Mouse (Mus musculus) CH12.LX (cell line): ENCODE measurements at regions not wholly inside any gene's neighbourhood (a gene's known extent, or its start where the extent isn't known, plus 50 kb on each side); places are given as distances from the start of the nearest gene placed in this dataset.
A peak's percentile ranks its signal among the peaks of the same experiment; 100 is the strongest.

ENCODE experiments used
- DNase-seq: peaks from one replicate; pipeline ENCODE4 v3.0.0-alpha.2; 2013; ENCODE audit errors: extremely low read depth
- H3K27ac ChIP-seq: 2 replicates; pipeline ENCODE4 v1.5.1; 2012; ENCODE audit warnings: low read depth, mild to moderate bottlenecking, control low read depth, moderate library complexity; ENCODE audit not compliant: insufficient read depth
- H3K27me3 ChIP-seq: replicated peaks from 2 replicates; pipeline ENCODE3; 2012; ENCODE audit warnings: inconsistent platforms
- H3K36me3 ChIP-seq, 2 experiments: replicated peaks in 1 of 2; 2 replicates each; pipeline versions ENCODE3 to v1.6.1; 2012; ENCODE audit warnings: inconsistent platforms in 1 of 2, low read length in 1 of 2, mild to moderate bottlenecking in 1 of 2, mixed read lengths in 1 of 2, moderate library complexity in 1 of 2; ENCODE audit not compliant: control insufficient read depth in 1 of 2, insufficient read depth in 1 of 2
- H3K4me1 ChIP-seq, 2 experiments: 2 replicates each; pipeline ENCODE4 v1.6.1; 2012; ENCODE audit warnings: inconsistent platforms in 1 of 2, moderate library complexity in 1 of 2; ENCODE audit not compliant: insufficient read depth in 2 of 2, control insufficient read depth in 1 of 2
- H3K4me2 ChIP-seq: 2 replicates; pipeline ENCODE4 v1.6.1; 2012; ENCODE audit warnings: low read depth, mild to moderate bottlenecking, control low read depth; ENCODE audit not compliant: poor library complexity, insufficient read depth, severe bottlenecking
- H3K4me3 ChIP-seq, 3 experiments: fragments of 150-350 bp in 1 of 3; sonication (generic) in 1 of 3; replicated peaks in 1 of 3; 2 replicates each; pipeline versions ENCODE3 to v1.5.1; 2011 to 2012; ENCODE audit warnings: low read depth in 2 of 3, low read length in 2 of 3, mild to moderate bottlenecking in 2 of 3, moderate library complexity in 2 of 3, control low read depth in 1 of 3, improper control_type of control experiment in 1 of 3, inconsistent platforms in 1 of 3, mixed read lengths in 1 of 3; ENCODE audit not compliant: poor library complexity in 1 of 3
- H3K79me2 ChIP-seq: replicated peaks from 2 replicates; pipeline ENCODE4 v1.6.1; 2012; ENCODE audit warnings: mild to moderate bottlenecking, moderate library complexity; ENCODE audit not compliant: control insufficient read depth, poor library complexity, insufficient read depth, severe bottlenecking; ENCODE audit errors: extremely low read depth
- H3K9ac ChIP-seq: 2 replicates; pipeline ENCODE4 v1.6.1; 2012; ENCODE audit warnings: low read depth, mild to moderate bottlenecking, control low read depth, moderate library complexity; ENCODE audit not compliant: insufficient read depth
- H3K9me3 ChIP-seq: replicated peaks from 2 replicates; pipeline ENCODE3; 2012; ENCODE audit warnings: low read length, inconsistent platforms, mixed read lengths
- CTCF ChIP-seq, 2 experiments: IDR thresholded peaks in 1 of 2; conservative IDR thresholded peaks in 1 of 2; 2 replicates each; pipeline ENCODE4 v1.5.1; 2011 to 2012; ENCODE audit warnings: low read depth in 2 of 2, low read length in 2 of 2, improper control_type of control experiment in 1 of 2, inconsistent platforms in 1 of 2, mild to moderate bottlenecking in 1 of 2, moderate library complexity in 1 of 2
- E2F4 ChIP-seq: IDR thresholded peaks from 2 replicates; pipeline ENCODE4 v1.6.1; 2011; ENCODE audit warnings: low read depth, low read length, improper control_type of control experiment; ENCODE audit not compliant: insufficient replicate concordance
- ETS1 ChIP-seq: conservative IDR thresholded peaks from 2 replicates; pipeline ENCODE4 v1.6.1; 2012; ENCODE audit warnings: low read depth, mild to moderate bottlenecking, inconsistent platforms, low read length, improper control_type of control experiment, moderate library complexity
- IRF4 ChIP-seq: IDR thresholded peaks from 2 replicates; pipeline ENCODE4 v1.6.1; 2014; ENCODE audit warnings: low read depth, mild to moderate bottlenecking, inconsistent platforms, low read length, improper control_type of control experiment
- JUN ChIP-seq: IDR thresholded peaks from 2 replicates; pipeline ENCODE4 v1.6.1; 2011; ENCODE audit warnings: low read depth, mild to moderate bottlenecking, low read length, improper control_type of control experiment, moderate library complexity; ENCODE audit not compliant: insufficient read depth
- JUND ChIP-seq: conservative IDR thresholded peaks from 2 replicates; pipeline ENCODE4 v1.6.1; 2011; ENCODE audit warnings: low read depth, low read length, improper control_type of control experiment
- MAFK ChIP-seq: IDR thresholded peaks from 2 replicates; pipeline ENCODE4 v1.6.1; 2011; ENCODE audit warnings: low read length, improper control_type of control experiment; ENCODE audit not compliant: insufficient replicate concordance
- NELFE ChIP-seq: IDR thresholded peaks from 2 replicates; pipeline ENCODE4 v1.6.1; 2011; ENCODE audit warnings: low read depth, low read length, improper control_type of control experiment
- POLR2AphosphoS2 ChIP-seq: IDR thresholded peaks from 2 replicates; pipeline ENCODE4 v1.6.1; 2011; ENCODE audit warnings: low read depth, low read length, improper control_type of control experiment
- RAD21 ChIP-seq: IDR thresholded peaks from 2 replicates; pipeline ENCODE4 v1.6.1; 2011; ENCODE audit warnings: low read depth, mild to moderate bottlenecking, low read length, improper control_type of control experiment, moderate library complexity
- RCOR1 ChIP-seq: conservative IDR thresholded peaks from 2 replicates; pipeline ENCODE4 v1.6.1; 2012; ENCODE audit warnings: low read depth, mild to moderate bottlenecking, inconsistent platforms, low read length, improper control_type of control experiment
- SMC3 ChIP-seq: IDR thresholded peaks from 2 replicates; pipeline ENCODE4 v1.6.1; 2011; ENCODE audit warnings: low read depth, low read length, improper control_type of control experiment
- UBTF ChIP-seq: IDR thresholded peaks from 2 replicates; pipeline ENCODE4 v1.6.1; 2012; ENCODE audit warnings: low read depth, mild to moderate bottlenecking, inconsistent platforms, low read length, improper control_type of control experiment, moderate library complexity
- ZC3H11A ChIP-seq: IDR thresholded peaks from 2 replicates; pipeline ENCODE4 v1.6.1; 2012; ENCODE audit warnings: low read depth, mild to moderate bottlenecking, inconsistent platforms, low read length, improper control_type of control experiment
- ZKSCAN1 ChIP-seq: IDR thresholded peaks from 2 replicates; pipeline ENCODE4 v1.6.1; 2012; ENCODE audit warnings: low read depth, inconsistent platforms, low read length, improper control_type of control experiment, borderline replicate concordance
- ZMIZ1 ChIP-seq: IDR thresholded peaks from 2 replicates; pipeline ENCODE4 v1.6.1; 2012; ENCODE audit warnings: low read depth, mild to moderate bottlenecking, inconsistent platforms, low read length, improper control_type of control experiment
- ZNF384 ChIP-seq: IDR thresholded peaks from 2 replicates; pipeline ENCODE4 v1.6.1; 2012; ENCODE audit warnings: low read depth, low read length, improper control_type of control experiment, inconsistent platforms
- dilution Hi-C: fragments of 300-500 bp; cut with MboI; formaldehyde crosslinking; loops from 2 replicates; pipeline ENCODE4 v1.14.3; 2020; ENCODE audit warnings: low sequenced_read_pairs; ENCODE audit not compliant: extremely low pct_unique_long_range_greater_than_20kb, extremely low pct_ligation_motif_present
- in situ Hi-C: fragments of 300-500 bp; cut with MboI; formaldehyde crosslinking; loops from 3 replicates; pipeline ENCODE4 v1.14.3; 2019; ENCODE audit warnings: low sequenced_read_pairs, low pct_ligation_motif_present, low pct_unique_long_range_greater_than_20kb, mixed read lengths

DNA sequence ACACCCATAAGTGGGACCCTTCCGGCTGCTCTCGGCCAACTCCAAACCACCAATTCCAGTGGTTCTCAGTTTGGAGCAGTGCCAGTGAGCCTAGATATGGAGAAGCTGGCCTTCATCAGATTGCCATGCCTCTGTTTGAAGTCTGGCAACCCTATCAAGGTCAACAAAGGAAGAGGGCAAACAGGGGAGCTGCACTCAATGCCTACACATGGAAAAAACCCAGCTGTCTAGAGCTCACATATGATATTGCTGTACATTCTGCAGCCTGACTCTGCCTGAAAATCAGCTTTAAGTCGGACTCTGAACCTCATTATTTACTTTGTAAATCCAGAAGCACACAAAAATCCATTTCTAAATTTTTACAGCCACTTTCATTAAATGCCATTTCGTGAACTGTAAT lies 499.9 kb downstream of the Defb40 start:
- TF ChIP-seq POLR2AphosphoS2 (no peak), E2F4 (no peak), ZC3H11A (no peak), ETS1 (no peak), NELFE (no peak), MAFK (no peak)
- Histone ChIP-seq H3K79me2 (no peaks in the 10 kb centered on the region), H3K27me3 (peaks cover 56% of the 10 kb centered on the region), H3K36me3 (no peaks in the 10 kb centered on the region), H3K4me3 (no peak overlapping the region), H3K9me3 (no peaks in the 10 kb centered on the region), H3K4me1 (no peaks in the 10 kb centered on the region), H3K9ac (no peak overlapping the region), H3K27ac (no peak overlapping the region), H3K4me2 (no peak overlapping the region)
- in situ Hi-C loops (no loop called here), dilution Hi-C loops (no loop called here)
- no peak for DNase-seq

DNA sequence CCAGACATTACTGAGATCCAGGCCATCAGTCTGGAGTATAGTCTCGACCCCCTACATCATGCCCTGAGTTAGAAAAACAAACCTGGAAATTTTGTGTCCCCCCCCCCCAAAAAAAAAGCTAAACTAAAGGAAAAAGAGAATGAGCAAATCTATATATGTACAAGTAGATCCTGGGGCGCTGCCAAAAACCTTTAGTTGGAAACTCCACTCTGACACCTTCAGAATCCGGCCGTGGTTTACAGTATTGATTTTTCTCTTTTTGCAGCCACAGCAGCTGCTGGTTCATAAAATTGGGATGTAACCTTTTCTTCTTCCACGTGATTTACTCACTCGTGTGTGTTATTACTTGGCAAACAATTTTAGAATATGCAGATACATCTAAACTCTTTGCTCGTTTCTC lies 510.5 kb downstream of the Defb40 start:
- H3K4me1 ChIP-seq: no peaks in the 10 kb centered on the region
- H3K36me3 ChIP-seq: no peaks in the 10 kb centered on the region
- no peaks in the 10 kb centered on the region for H3K9me3 ChIP-seq
- H3K4me2 ChIP-seq: no peak overlapping the region
- no peak for TF ChIP-seq IRF4
- no peak for TF ChIP-seq RAD21
- no peak for TF ChIP-seq CTCF (conservative IDR thresholded peaks at IDR 0.05 in 1 of 2, IDR thresholded peaks at IDR 0.05 in 1 of 2; ENCODE audit: low read depth in 2 of 2, low read length in 2 of 2)
- no peak for TF ChIP-seq JUND
- no peak for TF ChIP-seq RCOR1
- no peak for TF ChIP-seq ZMIZ1
- TF ChIP-seq UBTF: no peak
- TF ChIP-seq JUN: no peak
- TF ChIP-seq, all 38 proteins: peak for 0
- H3K27ac ChIP-seq: no peak overlapping the region
- peaks cover 56% of the 10 kb centered on the region for H3K27me3 ChIP-seq
- no peak for DNase-seq
- no peaks in the 10 kb centered on the region for H3K79me2 ChIP-seq
- H3K4me3 ChIP-seq: no peak overlapping the region
- dilution Hi-C loops (no loop called here), in situ Hi-C loops (no loop called here)
- no peak overlapping the region for H3K9ac ChIP-seq

- peaks cover 33% of the 10 kb centered on the region for H3K27me3 ChIP-seq
- no peaks in the 10 kb centered on the region for H3K9me3 ChIP-seq
- DNase-seq: no peak
- H3K4me2 ChIP-seq: no peak overlapping the region
- H3K4me1 ChIP-seq: peaks cover 0 to 4% of the 10 kb centered on the region in 2 experiments; a peak in 1 of 4 replicates
- no peaks in the 10 kb centered on the region for H3K36me3 ChIP-seq
- H3K79me2 ChIP-seq: no peaks in the 10 kb centered on the region
- in situ Hi-C loops: no loop called here
- no peak overlapping the region for H3K27ac ChIP-seq
- TF ChIP-seq ZKSCAN1: no peak
- no peak for TF ChIP-seq ZNF384
- no peak for TF ChIP-seq NELFE
- peak; percentile 12 for TF ChIP-seq RAD21
- TF ChIP-seq CTCF (conservative IDR thresholded peaks at IDR 0.05 in 1 of 2, IDR thresholded peaks at IDR 0.05 in 1 of 2; ENCODE audit: low read depth in 2 of 2, low read length in 2 of 2): no peak
- no peak for TF ChIP-seq ETS1
- no peak for TF ChIP-seq SMC3
- TF ChIP-seq, all 38 proteins: peak for 1
- no peak overlapping the region for H3K4me3 ChIP-seq
- H3K9ac ChIP-seq: no peak overlapping the region
- dilution Hi-C loops: no loop called here
Observed at GRCm38 (mm10) chr8:18460609-18461008, 517.4 kb downstream of the Defb40 start.
